Mouse (Mus musculus): Measurements from ENCODE around the gene Gm7694. TPM values are rescaled to one million over a fixed set of nuclear protein-coding genes. Genes with fewer than 3 reads are reported as not detected.

Gene Gm7694
- polyA plus RNA-seq, 1 experiment from 2014 or later: 2.6 TPM

GRCm38 (mm10) chr1:170270696-170271095 is 35.4 kb downstream of the Gm7694 start:
- Histone ChIP-seq H3K4me2 (replicated peaks; ENCODE audit: low read depth, low read length) (no peak overlapping the region), H3K4me3 (ENCODE audit: low read depth, low read length) (no peak overlapping the region), H3K27ac (ENCODE audit: low read length) (no peak overlapping the region), H3K27me3 (replicated peaks; ENCODE audit: insufficient read depth, low read length) (no peaks in the 10 kb centered on the region), H3K4me1 (ENCODE audit: insufficient read depth, low read depth, low read length) (no peaks in the 10 kb centered on the region), H3K36me3 (ENCODE audit: insufficient read depth, low read length) (no peaks in the 10 kb centered on the region), H3K9me3 (ENCODE audit: low read length) (0 out of 2 replicates have a peak, but pooled peaks cover 3% of the 10 kb centered on the region), H3K9ac (replicated peaks; ENCODE audit: low read depth) (no peak overlapping the region)
- WGBS: 71% methylated on average over 4 of the region's 4 CpGs
- ATAC-seq: no peak
- TF ChIP-seq EP300 (IDR thresholded peaks at IDR 0.05): no peak
- no peak for TF ChIP-seq CTCF (IDR thresholded peaks at IDR 0.05)
- no peak for DNase-seq (ENCODE audit: low spot score)

- H3K9ac ChIP-seq (replicated peaks; ENCODE audit: low read depth): no peak overlapping the region
- DNase-seq (ENCODE audit: low spot score) (no peak), ATAC-seq (no peak)
- H3K27ac ChIP-seq (ENCODE audit: low read length): no peak overlapping the region
- no peaks in the 10 kb centered on the region for H3K36me3 ChIP-seq (ENCODE audit: insufficient read depth, low read length)
- H3K9me3 ChIP-seq (ENCODE audit: low read length): 0 out of 2 replicates have a peak, but pooled peaks cover 3% of the 10 kb centered on the region
- TF ChIP-seq EP300 (IDR thresholded peaks at IDR 0.05) (no peak), CTCF (IDR thresholded peaks at IDR 0.05) (no peak)
- WGBS: 70% methylated on average over 6 of the region's 6 CpGs
- H3K4me3 ChIP-seq (ENCODE audit: low read depth, low read length): no peak overlapping the region
- no peak overlapping the region for H3K4me2 ChIP-seq (replicated peaks; ENCODE audit: low read depth, low read length)
- H3K4me1 ChIP-seq (ENCODE audit: insufficient read depth, low read depth, low read length): no peaks in the 10 kb centered on the region
- H3K27me3 ChIP-seq (replicated peaks; ENCODE audit: insufficient read depth, low read length): no peaks in the 10 kb centered on the region
Observed at GRCm38 (mm10) chr1:170270281-170270680, 35.9 kb downstream of the Gm7694 start.

DNA sequence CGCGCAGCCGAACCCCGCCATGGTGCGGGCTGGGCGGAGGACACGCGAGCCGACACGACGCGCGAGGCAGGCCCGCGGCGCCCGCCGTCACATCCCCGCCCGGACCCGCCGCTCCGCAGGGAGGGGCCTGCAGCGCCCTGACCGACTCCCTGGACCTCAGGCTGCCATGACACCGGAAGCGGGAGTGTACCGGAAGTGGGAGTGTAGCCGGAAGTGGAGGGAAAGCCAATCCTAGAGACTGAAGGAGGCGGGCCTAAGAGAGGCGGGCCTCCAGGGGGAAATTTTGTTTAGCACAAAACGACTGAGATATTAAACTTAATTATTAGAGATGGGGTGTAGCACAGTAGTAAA is 50.6 kb downstream of the Gm7694 start:
- Histone ChIP-seq H3K27ac (ENCODE audit: low read length) (0 out of 2 replicates have a peak overlapping the region, but pooled peaks have one; percentile 35), H3K9ac (replicated peaks; ENCODE audit: low read depth) (peak overlapping the region; percentile 41; the same call in 1 of the 2 replicates), H3K9me3 (ENCODE audit: low read length) (no peaks in the 10 kb centered on the region), H3K4me2 (replicated peaks; ENCODE audit: low read depth, low read length) (peak overlapping the region; percentile 56), H3K4me3 (ENCODE audit: low read depth, low read length) (peak overlapping the region; percentile 59), H3K27me3 (replicated peaks; ENCODE audit: insufficient read depth, low read length) (no peaks in the 10 kb centered on the region), H3K4me1 (ENCODE audit: insufficient read depth, low read depth, low read length) (no peaks in the 10 kb centered on the region), H3K36me3 (ENCODE audit: insufficient read depth, low read length) (no peaks in the 10 kb centered on the region)
- ATAC-seq (peak; percentile 100), DNase-seq (ENCODE audit: low spot score) (peak; percentile 94)
- WGBS: 7% methylated on average over 32 of the region's 32 CpGs
- TF ChIP-seq EP300 (IDR thresholded peaks at IDR 0.05) (no peak), CTCF (IDR thresholded peaks at IDR 0.05) (no peak)

DNA sequence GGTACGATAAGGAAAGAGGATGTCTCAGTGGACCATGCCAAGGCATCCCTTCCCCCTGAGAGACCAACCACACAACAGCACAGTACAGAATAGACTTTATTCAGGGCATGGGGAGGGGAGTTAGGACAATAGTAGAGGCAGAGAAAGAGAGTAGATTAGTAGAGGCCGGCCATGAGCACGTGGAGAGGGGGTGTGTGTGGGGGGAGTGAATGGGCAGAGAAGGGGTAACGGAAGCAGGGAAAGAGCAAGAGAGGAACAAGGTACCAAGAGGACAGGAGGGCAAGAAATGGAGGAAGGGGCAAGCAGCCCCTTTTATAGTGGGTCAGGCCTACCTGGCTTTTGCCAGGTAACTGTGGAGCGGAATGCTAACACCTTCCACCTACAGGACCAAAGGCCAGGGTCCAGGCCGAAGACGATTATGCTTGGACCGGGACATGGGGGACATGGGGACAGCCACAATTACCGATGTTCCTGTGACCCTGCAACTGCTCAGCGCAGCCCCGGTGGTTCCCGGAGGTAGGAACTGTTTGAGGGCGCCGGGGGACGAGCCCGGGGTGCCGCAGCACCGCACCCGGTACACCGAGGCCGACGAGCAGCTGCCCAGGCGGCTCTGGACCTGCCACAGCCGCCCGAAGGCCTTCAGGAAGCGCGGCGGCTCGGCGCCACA is 51.1 kb downstream of the Gm7694 start:
- H3K4me2 ChIP-seq (replicated peaks; ENCODE audit: low read depth, low read length): peak overlapping the region; percentile 56
- WGBS: 25% methylated on average over 29 of the region's 30 CpGs
- H3K9me3 ChIP-seq (ENCODE audit: low read length): no peaks in the 10 kb centered on the region
- no peaks in the 10 kb centered on the region for H3K27me3 ChIP-seq (replicated peaks; ENCODE audit: insufficient read depth, low read length)
- H3K4me3 ChIP-seq (ENCODE audit: low read depth, low read length): peak overlapping the region; percentile 59
- H3K9ac ChIP-seq (replicated peaks; ENCODE audit: low read depth): peak overlapping the region; percentile 41; the same call in 1 of the 2 replicates
- TF ChIP-seq EP300 (IDR thresholded peaks at IDR 0.05) (no peak), CTCF (IDR thresholded peaks at IDR 0.05) (no peak)
- H3K27ac ChIP-seq (ENCODE audit: low read length): 0 out of 2 replicates have a peak overlapping the region, but pooled peaks have one; percentile 35
- DNase-seq (ENCODE audit: low spot score) (no peak), ATAC-seq (peak; percentile 83)
- H3K36me3 ChIP-seq (ENCODE audit: insufficient read depth, low read length): no peaks in the 10 kb centered on the region
- no peaks in the 10 kb centered on the region for H3K4me1 ChIP-seq (ENCODE audit: insufficient read depth, low read depth, low read length)

Other genes with a start within 250 kb of the Gm7694 start
- 20.6 and 23.7 TPM in 2 replicates for gene Ddr2, start 195.6 kb downstream of the Gm7694 start, polyA plus RNA-seq (2015; fragmentation: Nextera tagmentation; extraction: Ambion mirVana)
- 50.6 and 53.2 TPM in 2 replicates for gene Uap1, start 131.4 kb downstream of the Gm7694 start, polyA plus RNA-seq (2015; fragmentation: Nextera tagmentation; extraction: Ambion mirVana)
- 4.8 and 5.2 TPM in 2 replicates for gene Uhmk1, start 90.9 kb downstream of the Gm7694 start, polyA plus RNA-seq (2015; fragmentation: Nextera tagmentation; extraction: Ambion mirVana)
- 0.58 and 0.64 TPM in 2 replicates for gene Sh2d1b2, start 73.6 kb downstream of the Gm7694 start, polyA plus RNA-seq (2015; fragmentation: Nextera tagmentation; extraction: Ambion mirVana)
- 3.9 and 5.3 TPM in 2 replicates for gene Sh2d1b1, start 29.0 kb downstream of the Gm7694 start, polyA plus RNA-seq (2015; fragmentation: Nextera tagmentation; extraction: Ambion mirVana)
- gene Spata46, start 2.5 kb upstream of the Gm7694 start, polyA plus RNA-seq (2015; fragmentation: Nextera tagmentation; extraction: Ambion mirVana): 0.53 and 0.68 TPM in 2 replicates

Data from lung, postnatal 0 days (tissue).